Mouse (Mus musculus) layer of hippocampus, postnatal 25 days (tissue): ENCODE measurements at regions not wholly inside any gene's neighbourhood (a gene's known extent, or its start where the extent isn't known, plus 50 kb on each side); places are given as distances from the start of the nearest gene placed in this dataset.

Experiments used
- DNase-seq, 2 experiments: peaks; one replicate each; pipeline ENCODE4 v3.0.0; 2022; ENCODE audit warnings: mixed read lengths in 2 of 2, low spot score in 1 of 2; ENCODE audit errors: extremely low spot score in 1 of 2

GRCm38 (mm10) chr13:111939534-111940115 lies 130.8 kb upstream of the Map3k1 start:
- no peak for DNase-seq

- no peak for DNase-seq
Observed at GRCm38 (mm10) chr13:111940275-111940674, 131.5 kb upstream of the Map3k1 start.

- no peak for DNase-seq
Observed at GRCm38 (mm10) chr13:111940796-111941513, 132.2 kb upstream of the Map3k1 start.

- DNase-seq, result no peak
Observed at GRCm38 (mm10) chr13:111941946-111942345, 133.2 kb upstream of the Map3k1 start.

- DNase-seq, result no peak
Observed at GRCm38 (mm10) chr13:111943392-111944088, 134.7 kb upstream of the Map3k1 start.

GRCm38 (mm10) chr13:111944089-111944406 lies 135.3 kb upstream of the Map3k1 start:
- DNase-seq, result peak in 1 of 2 experiments; percentile 16

- DNase-seq, result no peak
Observed at GRCm38 (mm10) chr13:111946271-111946670, 137.5 kb upstream of the Map3k1 start.

GRCm38 (mm10) chr13:111946811-111947210 lies 138.0 kb upstream of the Map3k1 start:
- DNase-seq, result no peak

GRCm38 (mm10) chr13:111948395-111948794 lies 139.6 kb upstream of the Map3k1 start:
- no peak for DNase-seq

- DNase-seq, result no peak
Observed at GRCm38 (mm10) chr13:111950042-111950441, 141.2 kb upstream of the Map3k1 start.

- no peak for DNase-seq
Observed at GRCm38 (mm10) chr13:111953860-111954519, 145.2 kb upstream of the Map3k1 start.

GRCm38 (mm10) chr13:111954520-111954884 lies 145.7 kb upstream of the Map3k1 start:
- no peak for DNase-seq

GRCm38 (mm10) chr13:111957118-111957517 lies 148.3 kb upstream of the Map3k1 start:
- DNase-seq, result no peak

- DNase-seq, result no peak
Observed at GRCm38 (mm10) chr13:111957674-111958273, 149.0 kb upstream of the Map3k1 start.

- no peak for DNase-seq
Observed at GRCm38 (mm10) chr13:111958421-111958820, 149.6 kb upstream of the Map3k1 start.

- DNase-seq, result no peak
Observed at GRCm38 (mm10) chr13:111960036-111960435, 151.2 kb upstream of the Map3k1 start.

- DNase-seq, result no peak
Observed at GRCm38 (mm10) chr13:111961423-111961822, 152.6 kb upstream of the Map3k1 start.

GRCm38 (mm10) chr13:111962155-111962554 lies 153.4 kb upstream of the Map3k1 start:
- no peak for DNase-seq

GRCm38 (mm10) chr13:111966113-111966512 lies 157.3 kb upstream of the Map3k1 start:
- DNase-seq, result no peak

- no peak for DNase-seq
Observed at GRCm38 (mm10) chr13:111966627-111967026, 157.8 kb upstream of the Map3k1 start.

- no peak for DNase-seq
Observed at GRCm38 (mm10) chr13:111968197-111968596, 159.4 kb upstream of the Map3k1 start.
